13 mouse cellular contexts compared by ENCODE assay signal in the genomic region with DNA sequence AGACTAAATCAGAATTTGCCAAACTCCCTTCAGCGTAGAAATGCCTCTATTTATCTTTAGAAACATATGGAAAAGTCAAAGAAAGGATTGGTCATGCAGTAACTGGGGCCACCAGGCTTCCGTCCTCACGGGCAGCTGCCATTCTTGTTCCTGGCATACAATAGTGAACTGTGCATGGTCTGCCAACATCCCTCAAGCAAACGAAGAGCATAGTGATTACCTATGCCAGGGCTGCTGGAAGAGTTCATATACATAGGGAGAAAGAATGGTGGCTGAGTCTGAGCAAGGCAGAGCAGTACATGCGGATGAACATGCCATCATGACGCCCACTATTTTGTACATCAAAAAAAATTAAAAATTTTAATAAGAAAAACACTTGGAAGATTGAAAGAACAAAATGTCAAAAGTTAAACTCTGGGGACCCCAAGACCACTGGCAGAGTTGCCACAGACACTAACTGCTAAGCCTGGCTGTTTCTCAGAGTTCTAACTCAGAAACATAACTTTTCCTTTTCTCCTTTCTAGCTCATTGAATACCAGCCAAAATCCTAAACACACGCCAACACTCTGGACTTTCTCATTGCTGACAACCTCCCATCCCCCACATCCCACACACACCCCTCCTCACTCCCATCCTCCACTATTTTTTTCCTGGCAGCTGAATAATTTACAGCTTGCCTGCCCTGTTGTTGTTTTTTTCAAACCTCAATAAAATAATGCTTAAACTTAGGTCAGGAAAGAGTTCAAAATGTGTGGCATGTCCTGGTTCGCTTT.
DNase-seq lines count a peak whose midpoint lies in the region; ATAC-seq lines count a peak whose summit lies in the region.
"Had no signal": no experiment of that assay in that cellular context is flagged by ENCODE, and none has a peak within 500 bp of the region (broad histone marks: within the 10 kb centered on the region; RNA-seq: fewer than 3 reads in every experiment).

No protein-coding gene starts in this region.

- no peaks in the 10 kb centered on the region for H3K9me3 ChIP-seq in kidney, embryonic 14.5 days (ENCODE audit: control insufficient read depth, low read length)
- no peaks in the 10 kb centered on the region for H3K9me3 ChIP-seq in embryonic facial prominence, embryonic 10.5 days
- no peaks in the 10 kb centered on the region for H3K9me3 ChIP-seq in heart, embryonic 14.5 days (ENCODE audit: control insufficient read depth, low read length)
- H3K9me3 ChIP-seq in limb, embryonic 10.5 days (replicated peaks), result no peaks in the 10 kb centered on the region
- no peaks in the 10 kb centered on the region for H3K9me3 ChIP-seq in forebrain, embryonic 15.5 days
- H3K9me3 ChIP-seq: neural tube, embryonic 12.5 days had no signal

- WGBS in kidney, embryonic 14.5 days, result 70% methylated on average over 8 of the region's 8 CpGs
- WGBS in embryonic facial prominence, embryonic 10.5 days, result 85% methylated on average over 8 of the region's 8 CpGs
- WGBS in heart, embryonic 14.5 days, result 57% methylated on average over 8 of the region's 8 CpGs
- 79% methylated on average over 8 of the region's 8 CpGs for WGBS in limb, embryonic 10.5 days
- 60% methylated on average over 8 of the region's 8 CpGs for WGBS in forebrain, embryonic 15.5 days

- H3K4me2 ChIP-seq in kidney, embryonic 14.5 days (replicated peaks; ENCODE audit: low read depth, low read length), result no peak overlapping the region
- H3K4me2 ChIP-seq in heart, embryonic 14.5 days (ENCODE audit: low read length), result no peak overlapping the region
- no peak overlapping the region for H3K4me2 ChIP-seq in forebrain, embryonic 15.5 days (replicated peaks)
- H3K4me2 ChIP-seq: neural tube, embryonic 12.5 days had no signal

- DNase-seq in kidney, adult 11 months, result no peak
- DNase-seq in embryonic facial prominence, embryonic 10.5 days (ENCODE audit: low spot score), result peak; percentile 9
- DNase-seq in limb, embryonic 10.5 days (ENCODE audit: low spot score), result peak; percentile 25
- DNase-seq in right cerebral cortex, postnatal 4 days, result no peak
- DNase-seq in layer of hippocampus, adult 8-10 months (ENCODE audit: low spot score in 2 of 2), result no peak
- DNase-seq: cerebellum, postnatal 36 days had no signal

- no peaks in the 10 kb centered on the region for H3K36me3 ChIP-seq in kidney, embryonic 14.5 days (ENCODE audit: control insufficient read depth, insufficient read depth, low read length)
- no peaks in the 10 kb centered on the region for H3K36me3 ChIP-seq in embryonic facial prominence, embryonic 10.5 days (replicated peaks)
- no peaks in the 10 kb centered on the region for H3K36me3 ChIP-seq in heart, embryonic 14.5 days (ENCODE audit: control insufficient read depth, insufficient read depth, low read length)
- H3K36me3 ChIP-seq in limb, embryonic 10.5 days, result no peaks in the 10 kb centered on the region
- H3K36me3 ChIP-seq in forebrain, embryonic 15.5 days, result no peaks in the 10 kb centered on the region
- H3K36me3 ChIP-seq: neural tube, embryonic 12.5 days had no signal

- H3K4me3 ChIP-seq in kidney, embryonic 14.5 days (ENCODE audit: low read length), result no peak overlapping the region
- H3K4me3 ChIP-seq in embryonic facial prominence, embryonic 10.5 days, result no peak overlapping the region
- no peak overlapping the region for H3K4me3 ChIP-seq in heart, embryonic 14.5 days (ENCODE audit: control insufficient read depth in 1 of 2, insufficient read depth in 1 of 2, low read depth in 1 of 2, low read length in 2 of 2)
- no peak overlapping the region for H3K4me3 ChIP-seq in limb, embryonic 10.5 days
- H3K4me3 ChIP-seq in forebrain, embryonic 15.5 days, result no peak overlapping the region
- H3K4me3 ChIP-seq: left cerebral cortex, adult 2 months; neural tube, embryonic 12.5 days had no signal

- ATAC-seq in kidney, embryonic 14.5 days (ENCODE audit: low FRiP score, low TSS enrichment), result peak; percentile 22; the same call in 1 of the 2 replicates
- ATAC-seq in heart, embryonic 14.5 days (ENCODE audit: insufficient number of reproducible peaks, insufficient read depth, low FRiP score, low read depth), result no peak
- ATAC-seq in forebrain, embryonic 15.5 days (replicated peaks), result no peak
- ATAC-seq: forebrain, embryonic 16.5 days had no signal

- H3K27me3 ChIP-seq in kidney, embryonic 14.5 days (ENCODE audit: control insufficient read depth, insufficient read depth, low read length), result no peaks in the 10 kb centered on the region
- no peaks in the 10 kb centered on the region for H3K27me3 ChIP-seq in embryonic facial prominence, embryonic 10.5 days (replicated peaks; ENCODE audit: low read depth, poor library complexity, severe bottlenecking)
- H3K27me3 ChIP-seq in heart, embryonic 14.5 days (ENCODE audit: control insufficient read depth, insufficient read depth, low read length), result no peaks in the 10 kb centered on the region
- H3K27me3 ChIP-seq in limb, embryonic 10.5 days (ENCODE audit: low read depth, poor library complexity, severe bottlenecking), result no peaks in the 10 kb centered on the region
- H3K27me3 ChIP-seq in forebrain, embryonic 15.5 days, result no peaks in the 10 kb centered on the region
- H3K27me3 ChIP-seq: CH12.LX; neural tube, embryonic 12.5 days had no signal

- H3K4me1 ChIP-seq in kidney, embryonic 14.5 days (ENCODE audit: control insufficient read depth, insufficient read depth, low read length), result no peaks in the 10 kb centered on the region
- H3K4me1 ChIP-seq in embryonic facial prominence, embryonic 10.5 days, result peaks cover 4% of the 10 kb centered on the region
- peaks cover 7 to 11% of the 10 kb centered on the region in 2 experiments; a peak in 3 of 4 replicates for H3K4me1 ChIP-seq in heart, embryonic 14.5 days (ENCODE audit: control insufficient read depth in 2 of 2, insufficient read depth in 2 of 2, low read length in 2 of 2)
- peaks cover 12% of the 10 kb centered on the region; the same call in 1 of the 2 replicates for H3K4me1 ChIP-seq in limb, embryonic 10.5 days
- no peaks in the 10 kb centered on the region for H3K4me1 ChIP-seq in forebrain, embryonic 15.5 days

- no peak overlapping the region for H3K27ac ChIP-seq in kidney, embryonic 14.5 days (ENCODE audit: low read depth, low read length)
- H3K27ac ChIP-seq in embryonic facial prominence, embryonic 10.5 days (replicated peaks), result no peak overlapping the region
- peak overlapping the region; percentile 79 to 81 for H3K27ac ChIP-seq in heart, embryonic 14.5 days (replicated peaks in 1 of 2; ENCODE audit: control insufficient read depth in 1 of 2, insufficient read depth in 1 of 2, low read depth in 2 of 2, low read length in 2 of 2)
- no peak overlapping the region for H3K27ac ChIP-seq in limb, embryonic 10.5 days
- H3K27ac ChIP-seq in forebrain, embryonic 15.5 days (replicated peaks), result no peak overlapping the region
- H3K27ac ChIP-seq: left cerebral cortex, adult 2 months; neural tube, embryonic 12.5 days had no signal

- no peak overlapping the region for H3K9ac ChIP-seq in kidney, embryonic 14.5 days (ENCODE audit: low read depth, low read length)
- H3K9ac ChIP-seq in heart, embryonic 14.5 days (ENCODE audit: low read length), result no peak overlapping the region
- no peak overlapping the region for H3K9ac ChIP-seq in forebrain, embryonic 15.5 days (replicated peaks)
- H3K9ac ChIP-seq: neural tube, embryonic 12.5 days had no signal

Comparison
In these comparisons a context has a peak if more than half of its experiments do, and no peak if none do; other contexts are left out.
1. H3K27ac ChIP-seq: peak in heart, embryonic 14.5 days (2 of 2); none in kidney, embryonic 14.5 days (single experiment), embryonic facial prominence, embryonic 10.5 days (single experiment), limb, embryonic 10.5 days (single experiment) and forebrain, embryonic 15.5 days (single experiment).
2. DNase-seq: peak in embryonic facial prominence, embryonic 10.5 days (single experiment) and limb, embryonic 10.5 days (single experiment); none in kidney, adult 11 months (single experiment), right cerebral cortex, postnatal 4 days (single experiment) and layer of hippocampus, adult 8-10 months (0 of 2).